Mouse (Mus musculus): Measurements from ENCODE around the gene Idh3b. TPM values are rescaled to one million over a fixed set of nuclear protein-coding genes. Genes with fewer than 3 reads are reported as not detected.

Idh3b gene
- polyA plus RNA-seq, 1 experiment from 2014 or later = 137 TPM

DNA sequence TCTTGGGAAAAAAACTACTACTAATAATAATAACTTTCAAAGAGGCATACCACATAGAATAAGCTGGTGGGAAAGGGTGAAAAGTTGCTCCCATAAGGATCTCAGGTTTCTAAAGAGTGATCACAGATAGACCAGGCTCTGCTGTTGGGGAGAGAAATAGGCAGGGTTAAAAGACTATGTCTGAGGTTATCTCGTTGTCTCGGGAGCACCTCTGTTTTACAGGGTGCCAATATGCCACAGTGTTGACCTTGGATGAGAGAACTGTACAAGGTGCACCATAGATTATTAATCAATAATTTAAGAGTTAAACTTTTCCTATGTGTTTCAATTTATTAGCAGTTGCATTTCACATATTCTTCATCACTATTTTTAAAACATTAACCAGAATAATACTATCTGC lies 22.4 kb downstream of the Idh3b start:
- WGBS = 79% methylated on average over 2 of the region's 2 CpGs
- H3K4me1 ChIP-seq = no peaks in the 10 kb centered on the region
- H3K4me2 ChIP-seq (replicated peaks) = no peak overlapping the region
- H3K4me3 ChIP-seq = no peak overlapping the region
- no peaks in the 10 kb centered on the region for H3K36me3 ChIP-seq
- ATAC-seq (ENCODE audit: insufficient number of reproducible peaks, insufficient read depth, low FRiP score, low TSS enrichment) = no peak
- H3K27me3 ChIP-seq = no peaks in the 10 kb centered on the region
- no peak overlapping the region for H3K27ac ChIP-seq
- no peaks in the 10 kb centered on the region for H3K9me3 ChIP-seq
- H3K9ac ChIP-seq = no peak overlapping the region

- Histone ChIP-seq H3K4me3 (no peak overlapping the region), H3K36me3 (no peaks in the 10 kb centered on the region), H3K27me3 (no peaks in the 10 kb centered on the region), H3K27ac (no peak overlapping the region), H3K9ac (no peak overlapping the region), H3K9me3 (no peaks in the 10 kb centered on the region), H3K4me2 (replicated peaks) (no peak overlapping the region), H3K4me1 (no peaks in the 10 kb centered on the region)
- no peak for ATAC-seq (ENCODE audit: insufficient number of reproducible peaks, insufficient read depth, low FRiP score, low TSS enrichment)
- 77% methylated on average over 4 of the region's 4 CpGs for WGBS
Observed at GRCm38 (mm10) chr2:130260822-130261221, 23.5 kb downstream of the Idh3b start.

- Histone ChIP-seq H3K9ac (no peak overlapping the region), H3K36me3 (no peaks in the 10 kb centered on the region), H3K4me2 (replicated peaks) (no peak overlapping the region), H3K27me3 (no peaks in the 10 kb centered on the region), H3K4me3 (no peak overlapping the region), H3K4me1 (no peaks in the 10 kb centered on the region), H3K9me3 (no peaks in the 10 kb centered on the region), H3K27ac (no peak overlapping the region)
- WGBS = 91% methylated on average over 4 of the region's 4 CpGs
- no peak for ATAC-seq (ENCODE audit: insufficient number of reproducible peaks, insufficient read depth, low FRiP score, low TSS enrichment)
Observed at GRCm38 (mm10) chr2:130256762-130257161, 27.6 kb downstream of the Idh3b start.

DNA sequence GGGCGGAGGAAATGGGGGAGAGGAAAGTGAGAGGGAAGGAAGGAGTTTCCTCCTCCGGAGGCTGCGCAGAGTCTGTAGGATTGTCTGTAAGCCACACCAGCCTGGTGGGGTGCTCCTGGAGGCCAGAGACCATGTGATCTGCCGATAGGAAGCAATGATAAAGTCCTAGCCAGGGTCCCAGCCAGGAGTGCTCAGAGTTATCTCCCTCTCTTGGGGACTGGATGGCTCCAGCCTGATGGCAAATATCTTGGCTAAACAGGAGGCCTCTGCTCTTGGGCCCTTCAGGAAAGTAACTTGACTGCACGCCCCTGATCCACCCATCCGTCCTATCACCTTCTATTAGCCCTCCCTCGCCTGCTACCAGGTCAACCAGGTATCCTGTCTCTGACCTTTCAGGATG lies 36.1 kb downstream of the Idh3b start:
- H3K4me2 ChIP-seq (replicated peaks) = no peak overlapping the region
- no peak overlapping the region for H3K4me3 ChIP-seq
- no peaks in the 10 kb centered on the region for H3K9me3 ChIP-seq
- H3K36me3 ChIP-seq = no peaks in the 10 kb centered on the region
- no peak overlapping the region for H3K9ac ChIP-seq
- H3K4me1 ChIP-seq = no peaks in the 10 kb centered on the region
- H3K27ac ChIP-seq = no peak overlapping the region
- 72% methylated on average over 7 of the region's 7 CpGs for WGBS
- H3K27me3 ChIP-seq = no peaks in the 10 kb centered on the region
- ATAC-seq (ENCODE audit: insufficient number of reproducible peaks, insufficient read depth, low FRiP score, low TSS enrichment) = no peak

GRCm38 (mm10) chr2:130246912-130247311 lies 37.4 kb downstream of the Idh3b start:
- Histone ChIP-seq H3K4me3 (no peak overlapping the region), H3K9me3 (no peaks in the 10 kb centered on the region), H3K9ac (no peak overlapping the region), H3K27me3 (no peaks in the 10 kb centered on the region), H3K4me1 (no peaks in the 10 kb centered on the region), H3K36me3 (no peaks in the 10 kb centered on the region), H3K4me2 (replicated peaks) (no peak overlapping the region), H3K27ac (no peak overlapping the region)
- ATAC-seq (ENCODE audit: insufficient number of reproducible peaks, insufficient read depth, low FRiP score, low TSS enrichment) = no peak
- WGBS = 51% methylated on average over 9 of the region's 9 CpGs

Other genes starting within 250 kb of the Idh3b start
- gene Tgm6, start 172.1 kb downstream of the Idh3b start, polyA plus RNA-seq (2016; fragmentation: Nextera tagmentation; extraction: Ambion mirVana) = not detected in 2 replicates
- gene Snrpb, start 105.1 kb downstream of the Idh3b start, polyA plus RNA-seq (2016; fragmentation: Nextera tagmentation; extraction: Ambion mirVana) = 620 and 646 TPM in 2 replicates
- not detected in 2 replicates for gene Tmc2, start 89.4 kb downstream of the Idh3b start, polyA plus RNA-seq (2016; fragmentation: Nextera tagmentation; extraction: Ambion mirVana)
- gene Nop56, start 10.1 kb downstream of the Idh3b start, polyA plus RNA-seq (2016; fragmentation: Nextera tagmentation; extraction: Ambion mirVana) = 367 and 368 TPM in 2 replicates
- gene Ebf4, start 10.6 kb upstream of the Idh3b start, polyA plus RNA-seq (2016; fragmentation: Nextera tagmentation; extraction: Ambion mirVana) = 4.4 and 4.6 TPM in 2 replicates
- gene Cpxm1, start 113.0 kb upstream of the Idh3b start, polyA plus RNA-seq (2016; fragmentation: Nextera tagmentation; extraction: Ambion mirVana) = 98.0 and 106 TPM in 2 replicates
- gene Gm28372, start 120.7 kb upstream of the Idh3b start, polyA plus RNA-seq (2016; fragmentation: Nextera tagmentation; extraction: Ambion mirVana) = 0.15 TPM in 1 of 2 replicates, not detected in the other
- gene 1700020A23Rik, start 120.7 kb upstream of the Idh3b start, polyA plus RNA-seq (2016; fragmentation: Nextera tagmentation; extraction: Ambion mirVana) = 0.60 TPM in 1 of 2 replicates, not detected in the other
- gene Tmem239, start 121.9 kb upstream of the Idh3b start, polyA plus RNA-seq (2016; fragmentation: Nextera tagmentation; extraction: Ambion mirVana) = 0.20 TPM in 1 of 2 replicates, not detected in the other
- 119 and 122 TPM in 2 replicates for gene Vps16, start 139.8 kb upstream of the Idh3b start, polyA plus RNA-seq (2016; fragmentation: Nextera tagmentation; extraction: Ambion mirVana)
- gene Pced1a, start 140.2 kb upstream of the Idh3b start, polyA plus RNA-seq (2016; fragmentation: Nextera tagmentation; extraction: Ambion mirVana) = 14.7 TPM in 2 replicates
- 129 and 131 TPM in 2 replicates for gene Ptpra, start 165.7 kb upstream of the Idh3b start, polyA plus RNA-seq (2016; fragmentation: Nextera tagmentation; extraction: Ambion mirVana)